Mouse (Mus musculus) ovary, postnatal 14 days (tissue): ENCODE data around the gene Ppp1r27.

Experiments used
- DNase-seq: peaks from one replicate; pipeline ENCODE4 v3.0.0; 2022; ENCODE audit warnings: low spot score

The Ppp1r27 gene

GRCm38 (mm10) chr11:120545964-120546363 lies 5.0 kb downstream of the Ppp1r27 start:
- DNase-seq, result no peak

- DNase-seq, result no peak
Observed at GRCm38 (mm10) chr11:120542376-120542775, 8.6 kb downstream of the Ppp1r27 start.

GRCm38 (mm10) chr11:120541907-120542306 lies 9.0 kb downstream of the Ppp1r27 start:
- DNase-seq, result no peak

GRCm38 (mm10) chr11:120539285-120540014 lies 11.5 kb downstream of the Ppp1r27 start:
- no peak for DNase-seq

GRCm38 (mm10) chr11:120538955-120539284 lies 12.0 kb downstream of the Ppp1r27 start:
- DNase-seq, result no peak

- DNase-seq, result no peak
Observed at GRCm38 (mm10) chr11:120538485-120538884, 12.4 kb downstream of the Ppp1r27 start.

GRCm38 (mm10) chr11:120535804-120536203 lies 15.1 kb downstream of the Ppp1r27 start:
- DNase-seq, result no peak

- DNase-seq, result no peak
Observed at GRCm38 (mm10) chr11:120535145-120535544, 15.8 kb downstream of the Ppp1r27 start.

- no peak for DNase-seq
Observed at GRCm38 (mm10) chr11:120534093-120534492, 16.8 kb downstream of the Ppp1r27 start.

- DNase-seq, result no peak
Observed at GRCm38 (mm10) chr11:120531646-120532045, 19.3 kb downstream of the Ppp1r27 start.

- no peak for DNase-seq
Observed at GRCm38 (mm10) chr11:120530085-120530964, 20.6 kb downstream of the Ppp1r27 start, which contains the start of gene Gcgr. Gene Gcgr, plus strand, starts transcription at chr11:120530699.

GRCm38 (mm10) chr11:120528903-120529302 lies 22.0 kb downstream of the Ppp1r27 start:
- no peak for DNase-seq

- no peak for DNase-seq
Observed at GRCm38 (mm10) chr11:120527690-120528354, 23.1 kb downstream of the Ppp1r27 start.

- no peak for DNase-seq
Observed at GRCm38 (mm10) chr11:120525959-120526358, 25.0 kb downstream of the Ppp1r27 start.

GRCm38 (mm10) chr11:120522581-120522980 lies 28.4 kb downstream of the Ppp1r27 start:
- no peak for DNase-seq

GRCm38 (mm10) chr11:120520967-120521540 lies 29.9 kb downstream of the Ppp1r27 start:
- DNase-seq, result no peak

GRCm38 (mm10) chr11:120520498-120520897 lies 30.4 kb downstream of the Ppp1r27 start:
- DNase-seq, result no peak

- DNase-seq, result no peak
Observed at GRCm38 (mm10) chr11:120519738-120520137, 31.2 kb downstream of the Ppp1r27 start.

- DNase-seq, result no peak
Observed at GRCm38 (mm10) chr11:120518558-120518957, 32.4 kb downstream of the Ppp1r27 start.

- DNase-seq, result no peak
Observed at GRCm38 (mm10) chr11:120518027-120518426, 32.9 kb downstream of the Ppp1r27 start.

GRCm38 (mm10) chr11:120517147-120517546 lies 33.8 kb downstream of the Ppp1r27 start:
- DNase-seq, result no peak

- DNase-seq, result peak; percentile 93
Observed at GRCm38 (mm10) chr11:120515611-120516010, 35.3 kb downstream of the Ppp1r27 start.
